Mouse (Mus musculus): ENCODE results near the gene Hist1h1a.
"Not testable (repeated sequence)": the region's sequence is repeated elsewhere in the genome, so short reads cannot be mapped to it uniquely, and the experiment has no call there.

Gene Hist1h1a

DNA sequence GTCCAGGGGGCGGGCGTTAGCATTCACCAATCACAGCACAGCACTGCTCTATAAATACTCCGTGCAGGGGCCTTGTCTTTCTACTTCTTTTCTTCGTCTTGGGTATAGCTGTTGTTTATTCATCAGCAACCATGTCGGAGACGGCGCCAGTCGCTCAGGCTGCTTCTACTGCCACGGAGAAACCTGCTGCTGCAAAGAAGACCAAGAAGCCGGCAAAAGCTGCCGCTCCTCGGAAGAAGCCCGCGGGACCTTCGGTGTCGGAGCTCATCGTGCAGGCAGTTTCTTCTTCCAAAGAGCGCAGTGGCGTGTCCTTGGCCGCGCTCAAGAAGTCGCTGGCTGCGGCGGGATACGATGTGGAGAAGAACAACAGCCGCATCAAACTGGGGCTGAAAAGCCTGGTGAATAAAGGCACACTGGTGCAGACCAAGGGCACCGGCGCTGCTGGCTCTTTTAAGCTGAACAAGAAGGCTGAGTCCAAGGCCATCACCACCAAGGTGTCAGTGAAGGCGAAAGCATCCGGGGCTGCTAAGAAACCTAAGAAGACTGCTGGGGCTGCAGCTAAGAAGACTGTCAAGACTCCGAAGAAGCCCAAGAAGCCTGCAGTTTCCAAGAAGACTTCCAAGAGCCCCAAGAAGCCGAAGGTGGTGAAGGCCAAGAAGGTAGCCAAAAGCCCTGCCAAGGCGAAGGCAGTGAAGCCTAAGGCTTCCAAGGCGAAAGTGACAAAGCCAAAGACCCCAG lies at the start of gene Hist1h1a:
Gene Hist1h1a, plus strand, starts transcription at position 81 of the 738 bp plus-strand sequence.
- DNase-seq (ENCODE audit: low read depth), result peak; percentile 86

DNA sequence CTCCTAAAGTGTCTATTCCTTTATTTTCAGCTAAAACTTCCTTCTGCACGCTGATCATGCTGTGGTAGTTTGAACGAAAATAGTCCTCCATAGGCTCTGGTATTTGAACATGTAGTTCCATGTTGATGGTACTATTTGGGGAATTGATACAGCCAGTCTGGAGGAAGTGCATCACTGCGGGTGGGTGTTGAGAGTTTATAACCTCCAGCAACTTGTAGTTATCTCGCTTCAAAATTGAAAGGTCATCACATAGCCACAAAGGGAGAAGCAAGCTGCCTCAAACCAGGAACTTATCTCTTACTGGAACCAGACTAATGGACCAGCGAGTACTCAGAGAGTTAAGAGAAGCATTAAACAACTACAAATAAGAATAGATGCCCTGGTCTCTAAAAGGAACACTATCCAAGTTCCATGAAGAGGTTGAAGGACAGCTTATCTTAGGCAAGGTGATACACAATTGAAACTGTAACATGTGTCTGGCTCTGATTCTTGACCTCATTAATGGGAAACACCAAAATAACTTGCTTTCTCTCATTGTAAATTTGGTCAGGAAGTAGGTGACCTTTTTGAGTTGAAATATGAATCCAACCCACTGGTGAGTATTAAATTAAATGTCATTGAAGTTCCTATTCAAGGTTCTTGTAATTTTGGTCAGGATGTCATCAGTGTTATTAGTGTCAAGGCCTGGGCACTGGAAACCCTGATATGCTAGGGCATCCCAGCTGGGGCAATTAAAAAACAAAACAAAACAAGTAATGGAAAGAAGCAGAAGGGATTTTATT lies 47.0 kb upstream of the Hist1h1a start:
- DNase-seq (ENCODE audit: low read depth), result no peak

DNA sequence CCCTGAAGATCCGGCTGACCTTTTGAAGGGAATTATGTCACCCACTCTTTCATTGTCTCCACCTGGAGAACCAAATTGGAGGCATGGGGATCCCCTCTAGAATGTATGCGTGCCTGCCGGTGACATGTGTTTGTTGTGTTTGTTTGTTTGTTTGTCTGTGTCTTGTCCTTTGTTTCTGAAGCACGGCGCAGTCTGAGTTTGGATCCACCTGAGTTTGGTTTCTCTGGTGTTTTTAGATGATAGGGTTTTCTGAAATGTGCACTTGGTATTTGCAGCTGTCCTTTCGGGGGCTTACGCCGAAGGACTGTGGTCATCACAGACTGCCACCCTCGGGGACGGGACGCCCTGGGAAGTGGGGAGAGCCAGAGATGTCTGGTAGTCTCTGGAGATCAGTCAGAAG lies 46.3 kb upstream of the Hist1h1a start:
- DNase-seq (ENCODE audit: low read depth), result no peak

DNA sequence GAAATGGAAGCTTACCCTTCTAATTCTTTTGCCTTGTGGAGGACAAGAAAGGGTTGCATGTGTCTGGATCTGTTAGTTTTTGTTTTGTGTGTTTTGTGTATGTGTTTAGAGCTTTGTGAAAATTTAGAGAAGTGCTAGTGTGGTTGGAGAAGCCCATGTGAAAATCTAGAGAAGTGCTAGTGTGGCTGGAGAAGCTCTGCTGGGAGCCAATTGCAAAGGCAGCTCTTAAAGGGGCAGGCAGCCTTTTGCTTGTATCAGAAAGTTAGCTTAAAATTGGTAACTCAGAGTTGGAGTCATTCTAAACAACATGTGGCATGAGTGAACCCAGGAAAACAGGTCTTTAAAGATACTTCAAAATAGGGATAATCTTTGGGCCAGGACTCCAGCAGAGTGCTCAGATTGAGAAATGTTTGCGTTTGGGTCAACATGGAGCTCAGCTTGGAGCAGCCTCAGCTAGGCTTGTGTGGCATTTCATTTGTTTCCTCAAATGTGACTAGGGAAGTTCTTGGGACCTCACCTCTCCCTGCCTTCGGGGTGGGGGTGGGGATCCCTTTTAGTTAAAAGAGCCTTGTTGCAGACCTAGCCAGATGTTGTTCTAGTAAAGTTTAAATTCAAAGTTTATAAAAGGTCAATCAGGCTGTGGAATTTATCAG lies 45.7 kb upstream of the Hist1h1a start:
- not testable (repeated sequence) for DNase-seq (ENCODE audit: low read depth)

DNA sequence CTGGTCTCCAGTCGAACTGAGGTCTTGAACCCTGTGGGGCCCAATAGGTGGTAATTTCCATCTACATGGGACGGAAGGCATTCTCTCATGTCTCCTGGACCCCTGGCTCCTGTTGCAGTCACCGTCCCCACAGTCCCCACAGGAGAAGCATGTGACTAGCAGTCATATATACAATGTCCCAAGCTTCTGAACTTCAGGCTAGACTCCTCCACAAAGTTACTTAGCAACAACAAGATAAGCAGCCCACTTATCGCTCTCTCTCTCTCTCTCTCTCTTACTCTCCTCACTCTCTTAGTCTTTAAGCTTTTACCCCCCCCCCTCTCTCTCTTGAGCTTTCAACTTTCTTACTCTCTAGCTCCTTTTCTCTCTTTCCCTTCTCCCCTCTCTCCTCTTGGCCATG lies 39.2 kb upstream of the Hist1h1a start:
- DNase-seq (ENCODE audit: low read depth), result no peak

DNA sequence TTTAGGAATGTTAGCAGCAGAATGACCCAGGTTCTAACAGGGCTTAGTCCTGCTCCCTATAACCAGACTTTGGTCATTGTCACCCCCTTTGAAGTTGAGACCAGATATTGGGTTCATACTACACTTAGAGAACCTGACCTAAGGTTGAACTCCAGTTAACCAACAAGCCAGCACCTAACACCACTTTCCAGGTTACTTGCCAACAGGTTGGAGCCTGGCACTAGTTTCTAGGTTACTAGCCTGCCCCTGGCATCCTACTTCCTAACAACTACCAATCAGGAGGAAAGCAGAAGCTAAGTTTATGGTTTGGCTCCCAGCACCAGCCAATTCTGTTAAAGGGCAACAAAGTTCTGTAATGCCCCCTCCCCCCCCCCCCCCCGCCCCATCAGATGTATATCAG lies 38.3 kb upstream of the Hist1h1a start:
- DNase-seq (ENCODE audit: low read depth), result no peak

DNA sequence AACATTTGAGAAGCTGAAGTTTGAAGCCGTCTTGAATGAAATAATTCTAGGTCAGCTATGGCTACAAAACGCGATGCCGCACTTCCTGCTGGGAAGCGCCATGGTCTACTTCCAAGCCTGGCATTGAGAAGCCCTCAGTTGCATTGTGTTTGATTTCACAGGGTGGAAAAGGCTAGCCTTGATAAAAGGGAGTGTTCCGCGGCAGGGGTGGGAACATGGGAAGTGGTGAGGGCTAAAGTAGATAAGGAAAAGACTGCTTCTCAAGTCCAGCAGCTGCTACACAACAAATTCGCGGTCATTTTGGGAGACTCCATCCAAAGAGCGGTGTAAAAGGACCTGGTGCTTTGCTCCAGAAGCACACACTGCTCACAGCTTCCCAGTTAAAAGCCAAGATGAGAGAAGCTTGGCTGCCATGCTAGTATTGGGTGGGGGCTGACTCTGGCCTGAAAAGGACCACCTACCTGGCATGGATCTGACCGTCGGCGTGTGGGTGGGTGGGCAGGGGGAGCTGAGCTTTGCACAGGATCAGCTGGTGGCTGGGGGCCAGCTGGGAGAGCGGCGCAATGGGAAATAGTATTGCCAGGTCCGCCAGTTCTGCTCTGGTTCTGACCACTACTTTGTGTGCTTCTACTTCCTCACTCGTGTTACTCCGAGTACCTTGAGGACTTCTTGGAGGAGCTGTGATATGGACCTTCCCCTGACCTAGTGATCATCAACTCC lies 34.8 kb upstream of the Hist1h1a start:
- no peak for DNase-seq (ENCODE audit: low read depth)

DNA sequence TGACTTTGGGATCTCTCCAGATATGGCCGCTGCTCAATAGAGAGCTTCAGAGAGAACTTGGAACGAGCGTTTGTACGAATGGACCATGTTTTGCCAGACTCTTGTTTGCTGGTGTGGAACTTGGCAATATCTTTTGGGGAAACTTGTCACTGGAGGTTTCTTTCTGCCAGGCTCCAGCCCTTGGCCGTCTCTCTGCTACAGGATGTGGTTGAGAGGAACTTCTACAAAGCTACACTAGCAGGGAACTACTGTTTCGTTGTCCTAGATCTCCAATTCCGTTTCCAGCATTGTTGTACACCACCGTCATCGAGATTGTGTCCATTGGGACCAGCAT lies 34.3 kb upstream of the Hist1h1a start:
- DNase-seq (ENCODE audit: low read depth), result no peak

DNA sequence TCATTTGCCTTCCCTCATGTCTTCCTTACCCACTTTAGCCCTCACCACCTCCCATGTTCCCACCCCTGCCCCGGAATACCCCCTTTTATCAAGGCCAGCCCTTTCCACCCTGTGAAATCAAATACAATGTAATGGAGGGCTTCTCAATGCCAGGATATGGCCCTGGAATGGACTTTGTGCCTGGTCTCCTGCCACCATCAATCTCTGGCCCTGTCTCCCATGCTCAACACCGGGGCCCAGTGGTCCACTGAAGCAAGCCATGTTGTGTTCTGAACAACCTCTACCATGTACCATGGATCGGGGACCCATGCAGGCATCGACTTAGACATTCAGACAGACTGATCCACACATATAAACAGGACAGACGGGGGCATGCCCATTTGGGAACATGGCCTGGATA lies 33.8 kb upstream of the Hist1h1a start:
- DNase-seq (ENCODE audit: low read depth), result no peak

DNA sequence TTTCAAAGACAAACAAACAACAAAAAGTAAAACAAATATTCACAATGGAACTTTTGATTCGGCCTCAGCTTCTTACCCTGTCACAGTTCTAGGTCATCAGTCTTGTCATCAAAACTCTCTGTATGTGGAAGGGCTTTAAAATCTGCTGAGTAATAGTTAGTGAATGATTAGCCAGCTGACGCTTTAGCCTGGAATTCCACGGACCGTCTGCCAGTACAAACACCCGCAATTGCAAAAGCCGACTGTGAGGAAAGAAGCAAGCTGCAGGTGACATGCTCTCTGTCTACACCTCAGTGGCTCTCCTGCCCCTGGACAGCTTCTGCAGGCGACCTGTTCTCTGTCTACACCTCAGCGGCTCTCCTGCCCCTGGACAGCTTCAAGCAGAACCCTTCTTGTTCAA lies 33.0 kb upstream of the Hist1h1a start:
- DNase-seq (ENCODE audit: low read depth), result no peak

DNA sequence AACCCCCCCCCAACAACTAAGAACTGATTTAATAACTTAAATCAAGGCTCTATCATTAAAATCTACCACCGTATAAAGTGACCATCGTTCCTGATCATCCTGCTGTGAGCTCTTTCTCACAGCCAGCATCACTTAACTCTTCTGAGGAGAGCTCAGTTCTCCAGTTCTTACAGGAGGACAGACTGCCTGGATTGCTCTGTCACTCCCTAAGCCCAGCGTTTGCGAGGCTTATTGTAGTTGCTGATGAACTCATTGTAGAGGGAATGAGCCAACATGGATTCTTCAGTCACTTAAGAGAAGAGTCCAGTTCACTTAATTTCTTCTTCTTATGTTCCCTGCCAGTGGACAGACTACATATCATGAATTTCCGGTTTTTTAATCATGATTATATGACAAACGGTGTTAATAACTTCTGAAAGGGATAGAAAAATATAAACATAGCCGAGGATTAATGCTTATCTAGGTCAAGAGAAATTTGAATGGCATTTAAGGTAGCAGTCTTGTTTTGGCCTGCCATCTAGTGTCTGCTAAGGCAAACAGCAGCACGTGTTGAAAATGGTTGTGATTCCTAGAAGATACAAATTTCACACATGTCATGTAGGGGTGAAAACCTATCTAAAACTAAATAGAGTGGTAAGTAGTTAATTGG lies 31.2 kb upstream of the Hist1h1a start:
- DNase-seq (ENCODE audit: low read depth), result peak; percentile 32

DNA sequence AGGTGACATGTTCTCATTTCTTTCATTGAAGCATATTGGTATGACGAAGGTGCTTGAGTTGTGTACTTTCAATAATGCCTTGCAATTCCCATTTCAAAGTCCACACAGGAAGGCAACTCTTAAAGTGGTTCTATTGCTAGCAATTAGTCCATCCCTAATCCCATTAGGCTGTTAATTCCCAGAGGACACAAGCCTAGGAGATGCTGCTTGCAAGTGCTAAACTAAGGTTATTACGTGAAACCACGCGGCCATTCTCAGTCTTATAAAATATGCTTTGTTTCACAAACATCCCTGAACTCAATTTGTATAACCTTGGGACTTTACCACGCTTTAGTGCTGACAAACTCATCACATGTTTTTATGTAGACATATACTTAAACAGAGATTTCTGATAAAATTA lies 26.4 kb upstream of the Hist1h1a start:
- DNase-seq (ENCODE audit: low read depth), result no peak

DNA sequence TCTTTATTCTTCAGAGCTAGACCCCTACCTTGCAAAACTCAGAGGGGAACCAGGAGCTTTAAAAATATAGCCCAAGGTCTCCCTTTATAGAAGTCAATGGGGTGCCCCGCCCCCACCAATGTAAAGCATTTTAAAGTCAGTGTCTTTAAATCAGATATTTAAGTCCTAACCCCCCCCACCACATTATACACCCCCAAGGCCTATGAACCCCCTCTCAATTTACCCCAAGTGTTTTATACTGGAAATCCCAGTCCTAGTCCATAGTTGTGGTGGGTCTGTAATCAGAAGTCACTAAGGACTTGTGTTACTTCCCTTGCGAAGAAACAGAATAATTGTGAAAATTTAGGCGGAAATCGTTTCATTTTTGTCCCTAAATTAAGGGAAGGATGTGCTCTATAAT lies 25.4 kb upstream of the Hist1h1a start:
- peak; percentile 23 for DNase-seq (ENCODE audit: low read depth)

DNA sequence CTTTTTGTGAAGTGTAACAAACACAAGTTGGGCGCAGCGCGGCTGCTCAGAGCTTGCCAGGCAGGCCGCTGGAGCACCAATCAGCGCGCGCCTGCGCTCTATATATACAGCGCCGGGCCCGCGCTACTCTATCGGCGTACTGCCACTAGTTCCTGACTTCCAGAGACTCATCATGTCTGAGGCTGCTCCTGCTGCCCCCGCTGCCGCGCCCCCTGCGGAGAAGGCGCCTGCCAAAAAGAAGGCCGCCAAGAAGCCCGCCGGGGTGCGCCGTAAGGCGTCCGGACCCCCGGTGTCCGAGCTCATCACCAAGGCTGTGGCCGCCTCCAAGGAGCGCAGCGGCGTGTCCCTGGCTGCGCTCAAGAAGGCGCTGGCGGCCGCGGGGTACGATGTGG lies 24.8 kb upstream of the Hist1h1a start, which contains the start of gene Hist1h1c:
Gene Hist1h1c, plus strand, starts transcription at position 132 of the 392 bp plus-strand sequence.
- peak; percentile 83 for DNase-seq (ENCODE audit: low read depth)

DNA sequence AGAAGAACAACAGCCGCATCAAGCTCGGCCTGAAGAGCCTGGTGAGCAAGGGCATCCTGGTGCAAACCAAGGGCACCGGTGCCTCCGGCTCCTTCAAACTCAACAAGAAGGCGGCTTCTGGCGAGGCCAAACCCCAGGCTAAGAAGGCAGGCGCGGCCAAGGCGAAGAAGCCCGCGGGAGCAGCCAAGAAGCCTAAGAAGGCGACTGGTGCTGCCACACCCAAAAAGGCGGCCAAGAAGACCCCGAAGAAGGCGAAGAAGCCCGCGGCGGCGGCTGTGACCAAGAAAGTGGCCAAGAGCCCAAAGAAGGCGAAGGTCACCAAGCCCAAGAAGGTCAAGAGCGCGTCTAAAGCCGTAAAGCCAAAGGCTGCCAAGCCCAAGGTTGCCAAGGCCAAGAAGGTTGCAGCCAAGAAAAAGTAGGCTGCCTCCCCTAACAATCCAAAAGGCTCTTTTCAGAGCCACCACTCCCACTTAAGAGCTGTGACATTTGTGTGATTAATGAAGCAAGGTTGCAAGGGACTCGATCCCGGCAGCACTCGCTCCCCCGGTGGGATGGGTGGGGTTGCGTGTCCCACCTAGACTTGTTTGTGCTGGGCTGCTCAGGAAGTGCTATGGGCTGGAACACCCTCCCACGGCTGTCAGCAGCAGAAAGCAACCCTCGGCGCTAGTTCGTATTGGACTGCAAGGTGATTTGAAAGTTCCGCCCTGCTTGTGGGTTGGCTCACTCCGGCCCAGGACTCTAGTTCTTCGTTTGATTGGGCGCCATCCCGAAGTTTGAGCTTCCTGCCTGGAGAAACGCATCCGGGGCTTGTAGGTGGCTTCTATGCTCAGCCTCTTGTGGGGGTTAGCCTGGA lies 24.2 kb upstream of the Hist1h1a start:
- DNase-seq (ENCODE audit: low read depth), result peak; percentile 90

DNA sequence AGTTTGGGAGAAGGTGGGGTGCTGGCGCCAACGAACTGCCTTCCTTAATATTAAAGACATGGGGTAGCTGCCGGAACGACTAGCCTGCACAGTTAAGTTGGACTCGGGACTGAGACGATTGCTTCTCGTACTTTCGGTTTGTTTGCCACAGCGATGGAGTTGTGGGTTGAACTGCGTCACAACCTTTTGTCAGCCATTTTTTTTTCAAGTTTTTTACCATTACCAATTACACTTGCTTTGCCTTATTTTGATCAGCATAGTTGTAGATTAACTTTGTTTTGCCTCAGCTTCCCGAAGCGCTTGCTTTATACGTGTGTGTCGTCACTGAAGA lies 23.6 kb upstream of the Hist1h1a start:
- DNase-seq (ENCODE audit: low read depth), result no peak

DNA sequence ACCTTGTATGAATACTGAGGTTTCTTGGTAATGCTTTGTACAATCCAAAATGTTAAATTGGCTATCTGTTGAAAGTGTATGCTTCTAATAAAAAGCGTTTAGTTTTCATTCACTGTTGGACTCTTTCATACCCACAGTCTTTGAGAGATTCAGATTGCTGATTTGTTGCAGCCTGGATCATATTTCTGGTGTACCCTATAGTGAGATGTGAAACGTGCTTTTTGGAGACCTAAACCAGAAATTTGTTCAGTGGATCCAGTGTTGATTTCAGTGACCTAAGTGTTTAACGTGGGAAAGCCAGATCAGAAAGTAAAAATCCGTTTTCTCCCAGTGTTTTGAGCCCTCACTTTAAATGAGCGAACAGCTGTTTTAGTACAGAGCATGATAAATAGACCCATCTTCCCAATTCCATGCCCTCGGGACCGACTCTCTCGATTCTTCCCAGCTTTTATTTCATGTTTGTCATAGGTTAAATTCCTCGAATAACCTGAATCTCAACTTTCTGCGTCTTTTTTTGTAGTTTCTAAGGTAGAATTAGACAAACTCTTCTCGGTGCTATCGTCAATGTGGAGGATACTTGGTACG lies 23.1 kb upstream of the Hist1h1a start:
- peak; percentile 15 for DNase-seq (ENCODE audit: low read depth)

DNA sequence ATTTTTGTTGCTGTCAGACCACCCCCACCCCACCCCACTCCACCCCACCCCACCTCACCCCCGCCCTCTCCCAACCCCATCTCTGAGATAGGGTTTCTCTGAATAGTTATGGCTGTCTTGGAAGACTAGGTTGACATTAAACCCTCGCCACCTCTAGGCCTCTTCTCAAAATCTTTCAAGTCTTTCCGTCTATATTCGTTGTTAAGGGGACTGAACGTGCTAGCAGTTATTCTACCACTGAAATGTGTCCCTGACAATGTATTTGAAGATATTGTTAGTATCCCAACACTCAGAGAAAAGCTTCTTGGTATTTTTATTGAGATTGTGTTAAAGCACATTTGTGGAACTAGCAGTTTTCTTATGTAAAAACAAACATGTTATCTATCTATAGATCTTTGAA lies 22.6 kb upstream of the Hist1h1a start:
- peak; percentile 15 for DNase-seq (ENCODE audit: low read depth)

DNA sequence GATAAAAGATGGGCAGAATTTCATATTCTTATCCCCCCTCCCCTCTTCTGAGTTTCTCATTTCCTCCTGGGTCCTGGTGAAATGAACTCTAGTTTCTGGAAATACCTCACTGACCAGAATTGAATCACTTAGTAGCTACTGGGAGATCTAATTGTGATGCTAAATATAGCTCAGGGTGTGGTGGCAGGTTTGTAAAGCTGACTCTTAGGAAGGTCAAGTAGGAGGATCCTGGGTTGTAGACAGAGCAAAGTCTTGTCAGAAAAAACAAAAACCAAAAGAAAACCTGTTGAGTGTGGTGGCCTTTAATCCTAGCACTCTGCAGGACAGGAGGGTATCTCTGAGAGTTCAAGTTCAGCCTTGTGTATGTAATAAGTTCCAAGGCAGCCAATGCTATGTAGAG lies 21.5 kb upstream of the Hist1h1a start:
- no peak for DNase-seq (ENCODE audit: low read depth)

DNA sequence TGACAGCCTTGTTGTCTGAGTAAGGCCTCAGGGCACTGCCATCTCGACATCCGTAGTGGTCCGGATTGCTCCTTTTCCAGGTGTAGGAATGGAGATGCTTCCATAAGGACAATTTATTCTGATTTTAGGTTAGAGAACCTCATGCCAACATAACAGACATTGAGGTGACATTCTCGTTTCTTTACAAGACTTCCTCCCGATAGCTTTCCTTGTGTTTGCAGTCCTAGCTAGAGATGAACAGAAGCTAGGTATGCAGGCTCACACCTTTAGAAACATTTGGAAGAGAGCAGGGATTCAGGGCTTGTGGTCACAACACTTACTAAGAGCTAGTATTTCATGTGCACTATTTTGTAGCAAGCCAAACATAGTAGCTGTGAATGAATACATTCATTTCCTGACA lies 20.3 kb upstream of the Hist1h1a start:
- DNase-seq (ENCODE audit: low read depth), result no peak

DNA sequence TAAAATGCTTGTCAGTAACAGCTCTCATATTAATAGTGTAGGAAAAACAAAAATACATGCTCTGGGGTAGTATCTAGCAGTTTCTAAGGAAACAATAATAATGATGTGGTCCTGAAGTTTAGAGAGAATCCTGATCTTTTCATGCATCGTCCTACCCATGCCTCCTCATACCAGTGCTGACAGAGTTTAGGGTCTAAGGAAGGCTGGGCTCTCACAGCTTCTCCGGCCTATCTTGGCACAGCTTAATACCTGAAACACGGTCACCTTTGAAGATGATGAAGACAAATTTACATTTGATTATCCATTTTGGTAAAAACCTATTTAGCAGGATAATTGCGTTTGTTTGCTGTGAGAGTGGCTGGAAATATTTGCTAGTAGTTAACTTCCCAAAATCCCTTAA lies 19.5 kb upstream of the Hist1h1a start:
- DNase-seq (ENCODE audit: low read depth), result no peak
